Mouse (Mus musculus): Measurements from ENCODE around the gene Gnb1l.

Gnb1l gene

GRCm38 (mm10) chr16:18588738-18589055, 90.2 kb downstream of the Gnb1l start:
- peak; percentile 14 for DNase-seq

GRCm38 (mm10) chr16:18589080-18589621, 90.6 kb downstream of the Gnb1l start:
- DNase-seq = no peak

- DNase-seq = no peak
Measured at GRCm38 (mm10) chr16:18589804-18590790, 91.6 kb downstream of the Gnb1l start, which contains the start of gene Tbx1. Gene Tbx1 (minus strand): TSS chr16:18590671.

- peak; percentile 48 for DNase-seq
Measured at GRCm38 (mm10) chr16:18591047-18592018, 92.8 kb downstream of the Gnb1l start.

- no peak for DNase-seq
Measured at GRCm38 (mm10) chr16:18593930-18594329, 95.4 kb downstream of the Gnb1l start.

- no peak for DNase-seq
Measured at GRCm38 (mm10) chr16:18596255-18596654, 97.7 kb downstream of the Gnb1l start.

- no peak for DNase-seq
Measured at GRCm38 (mm10) chr16:18598006-18598405, 99.5 kb downstream of the Gnb1l start.

- DNase-seq = no peak
Measured at GRCm38 (mm10) chr16:18601447-18601846, 102.9 kb downstream of the Gnb1l start.

- DNase-seq = no peak
Measured at GRCm38 (mm10) chr16:18604267-18604701, 105.8 kb downstream of the Gnb1l start.

GRCm38 (mm10) chr16:18605705-18606104, 107.2 kb downstream of the Gnb1l start:
- DNase-seq = no peak

GRCm38 (mm10) chr16:18608226-18608625, 109.7 kb downstream of the Gnb1l start:
- DNase-seq = peak; percentile 61

GRCm38 (mm10) chr16:18609099-18609498, 110.6 kb downstream of the Gnb1l start:
- DNase-seq = no peak

- peak; percentile 59 for DNase-seq
Measured at GRCm38 (mm10) chr16:18611752-18612151, 113.2 kb downstream of the Gnb1l start.

GRCm38 (mm10) chr16:18613301-18613700, 114.8 kb downstream of the Gnb1l start:
- DNase-seq = no peak

All from lung, postnatal 10 days (tissue).